Mouse (Mus musculus) ES-E14 (cell line): Measurements from ENCODE around the gene Tmem108. TPM values are rescaled to one million over a fixed set of nuclear protein-coding genes. Genes with fewer than 3 reads are reported as not detected.

ENCODE experiments used
- DNase-seq: peaks from one replicate; pipeline ENCODE4 v3.0.0-alpha.2; 2013; ENCODE audit warnings: low read depth, low spot score
- H3K27ac ChIP-seq: 2 replicates; pipeline ENCODE4 v1.5.1; 2012; ENCODE audit warnings: low read depth, mild to moderate bottlenecking, low read length, moderate library complexity, mixed read lengths; ENCODE audit not compliant: poor library complexity, insufficient read depth, severe bottlenecking
- H3K36me3 ChIP-seq: 2 replicates; pipeline ENCODE4 v1.6.1; 2012; ENCODE audit warnings: mild to moderate bottlenecking, low read length, moderate library complexity, mixed read lengths; ENCODE audit not compliant: control insufficient read depth, poor library complexity, insufficient read depth, severe bottlenecking
- H3K4me1 ChIP-seq, 2 experiments: fragments of 150-350 bp in 1 of 2; sonication (generic) in 1 of 2; 2 replicates each; pipeline ENCODE4 v1.6.1; 2012; ENCODE audit warnings: low read length in 2 of 2, mild to moderate bottlenecking in 1 of 2, mixed read lengths in 1 of 2; ENCODE audit not compliant: control insufficient read depth in 2 of 2, insufficient read depth in 2 of 2, poor library complexity in 1 of 2
- H3K4me3 ChIP-seq, 2 experiments: fragments of 150-350 bp in 1 of 2; sonication (generic) in 1 of 2; 2 replicates each; pipeline ENCODE4 v1.5.1; 2012; ENCODE audit warnings: low read length in 2 of 2, low read depth in 1 of 2, mild to moderate bottlenecking in 1 of 2, mixed read lengths in 1 of 2; ENCODE audit not compliant: insufficient read depth in 1 of 2, poor library complexity in 1 of 2, severe bottlenecking in 1 of 2
- H3K9ac ChIP-seq: 2 replicates; pipeline ENCODE4 v1.6.1; 2012; ENCODE audit warnings: low read depth, mild to moderate bottlenecking, low read length, mixed read lengths; ENCODE audit not compliant: poor library complexity, insufficient read depth, severe bottlenecking
- H3K9me3 ChIP-seq: fragments of 150-350 bp; sonication (generic); 2 replicates; pipeline ENCODE4 v1.6.1; 2012; ENCODE audit warnings: low read depth, mild to moderate bottlenecking, low read length; ENCODE audit not compliant: control insufficient read depth, insufficient read depth
- CHD2 ChIP-seq: IDR thresholded peaks from 2 replicates; pipeline ENCODE4 v1.6.1; 2014; ENCODE audit warnings: mild to moderate bottlenecking, low read depth, low read length, inconsistent platforms
- HCFC1 ChIP-seq: IDR thresholded peaks from 2 replicates; pipeline ENCODE4 v1.6.1; 2012; ENCODE audit warnings: low read length, inconsistent platforms, borderline replicate concordance; ENCODE audit not compliant: insufficient read depth
- MAFK ChIP-seq: IDR thresholded peaks from 2 replicates; pipeline ENCODE4 v1.6.1; 2014; ENCODE audit warnings: mild to moderate bottlenecking, low read depth, low read length, inconsistent platforms; ENCODE audit not compliant: insufficient read depth
- ZC3H11A ChIP-seq: IDR thresholded peaks from 2 replicates; pipeline ENCODE4 v1.6.1; 2012; ENCODE audit warnings: low read depth, mild to moderate bottlenecking, inconsistent platforms, low read length, borderline replicate concordance
- ZNF384 ChIP-seq: IDR thresholded peaks from 2 replicates; pipeline ENCODE4 v1.6.1; 2012; ENCODE audit warnings: low read depth, low read length, inconsistent platforms
- in situ Hi-C, 2 experiments: fragments of 600-800 bp; cut with MboI; formaldehyde crosslinking; loops; one replicate each; pipeline ENCODE4 v1.15.1; 2025; ENCODE audit warnings: low sequenced_read_pairs in 2 of 2, inconsistent platforms in 1 of 2; ENCODE audit not compliant: unreplicated experiment in 2 of 2
- total RNA-seq: library from RNA; depleted of rRNA; stranded (reverse); fragments of 300-350 nt; gene quantifications from 2 replicates; pipeline ENCODE4 v1.2.3, GENCODE M21; 2012

The Tmem108 gene
- total RNA-seq, 1 experiment = 3.1 TPM

GRCm38 (mm10) chr9:103665817-103666216 is 95.8 kb downstream of the Tmem108 start:
- in situ Hi-C loops = no loop called here
- DNase-seq = no peak
- Histone ChIP-seq H3K27ac (no peak overlapping the region), H3K4me3 (no peak overlapping the region), H3K36me3 (no peaks in the 10 kb centered on the region), H3K9ac (no peak overlapping the region), H3K9me3 (no peaks in the 10 kb centered on the region), H3K4me1 (no peaks in the 10 kb centered on the region)
- TF ChIP-seq CHD2 (no peak), ZNF384 (no peak), MAFK (no peak), HCFC1 (no peak), ZC3H11A (no peak)

GRCm38 (mm10) chr9:103664151-103664550 is 97.5 kb downstream of the Tmem108 start:
- Histone ChIP-seq H3K27ac (no peak overlapping the region), H3K9ac (no peak overlapping the region), H3K36me3 (no peaks in the 10 kb centered on the region), H3K4me1 (no peaks in the 10 kb centered on the region), H3K9me3 (no peaks in the 10 kb centered on the region), H3K4me3 (no peak overlapping the region)
- TF ChIP-seq HCFC1 = no peak
- TF ChIP-seq ZNF384 = no peak
- no peak for TF ChIP-seq ZC3H11A
- no peak for TF ChIP-seq CHD2
- TF ChIP-seq MAFK = no peak
- in situ Hi-C loops = no loop called here
- no peak for DNase-seq

GRCm38 (mm10) chr9:103661873-103662272 is 99.8 kb downstream of the Tmem108 start:
- Histone ChIP-seq H3K9me3 (no peaks in the 10 kb centered on the region), H3K27ac (no peak overlapping the region), H3K36me3 (no peaks in the 10 kb centered on the region), H3K4me1 (no peaks in the 10 kb centered on the region), H3K9ac (no peak overlapping the region), H3K4me3 (no peak overlapping the region)
- no peak for DNase-seq
- TF ChIP-seq MAFK (no peak), ZC3H11A (no peak), HCFC1 (no peak), CHD2 (no peak), ZNF384 (no peak)
- in situ Hi-C loops = no loop called here

- in situ Hi-C loops = no loop called here
- no peak overlapping the region for H3K4me3 ChIP-seq
- no peak for DNase-seq
- H3K4me1 ChIP-seq = no peaks in the 10 kb centered on the region
- no peaks in the 10 kb centered on the region for H3K36me3 ChIP-seq
- H3K27ac ChIP-seq = no peak overlapping the region
- no peak overlapping the region for H3K9ac ChIP-seq
- TF ChIP-seq CHD2 (no peak), ZC3H11A (no peak), HCFC1 (no peak), MAFK (no peak), ZNF384 (no peak)
- H3K9me3 ChIP-seq = no peaks in the 10 kb centered on the region
Measured at GRCm38 (mm10) chr9:103657981-103658380, 103.7 kb downstream of the Tmem108 start.
